Mouse (Mus musculus) lung, adult 2 months (tissue): Measurements from ENCODE around the gene Plcxd2.

Experiments
- CTCF ChIP-seq: fragments of 200-500 bp; IDR thresholded peaks from 2 replicates; pipeline ENCODE4 v1.5.1; 2011; ENCODE audit warnings: mild to moderate bottlenecking, low read length, control low read depth; ENCODE audit not compliant: insufficient read depth
- POLR2A ChIP-seq: fragments of 200-500 bp; IDR thresholded peaks from 2 replicates; pipeline ENCODE4 v1.6.1; 2011; ENCODE audit warnings: low read depth, mild to moderate bottlenecking, control low read depth, low read length, borderline replicate concordance; ENCODE audit errors: extremely low read depth

DNA sequence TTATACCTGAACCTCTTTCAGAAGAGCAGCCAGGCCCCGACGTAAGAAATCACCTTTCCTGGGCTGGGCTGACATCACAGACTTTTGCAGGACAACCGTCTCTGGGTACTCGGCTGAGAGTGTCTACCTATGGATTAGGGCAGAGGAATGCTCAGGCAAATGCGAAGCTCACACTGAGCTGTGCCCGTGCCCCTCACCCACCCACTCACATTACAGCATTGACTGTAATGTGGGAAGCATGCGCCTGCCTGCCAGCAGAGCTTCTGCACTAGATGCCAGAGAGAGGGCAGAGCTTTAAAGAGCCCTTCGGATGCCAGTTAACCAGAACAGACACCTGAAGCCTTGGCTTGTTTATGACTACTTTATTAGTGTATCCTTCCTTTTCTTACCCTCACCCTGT is 90.4 kb downstream of the Plcxd2 start:
- TF ChIP-seq POLR2A: no peak
- no peak for TF ChIP-seq CTCF
